Mouse (Mus musculus): ENCODE measurements around the gene Kif1a.
"Not testable (repeated sequence)": the region's sequence is repeated elsewhere in the genome, so short reads cannot be mapped to it uniquely, and the experiment has no call there.

The Kif1a gene

GRCm38 (mm10) chr1:92970791-92971190 lies 131.0 kb downstream of the Kif1a start:
- not testable (repeated sequence) for DNase-seq (ENCODE audit: low spot score)

Data from ovary, adult 18-20 months (tissue).